Mouse (Mus musculus): Measurements from ENCODE around the gene Arl3. TPM values are rescaled to one million over a fixed set of nuclear protein-coding genes. Genes with fewer than 3 reads are reported as not detected.

The Arl3 gene
- polyA plus RNA-seq, 1 experiment: 36.9 TPM

DNA sequence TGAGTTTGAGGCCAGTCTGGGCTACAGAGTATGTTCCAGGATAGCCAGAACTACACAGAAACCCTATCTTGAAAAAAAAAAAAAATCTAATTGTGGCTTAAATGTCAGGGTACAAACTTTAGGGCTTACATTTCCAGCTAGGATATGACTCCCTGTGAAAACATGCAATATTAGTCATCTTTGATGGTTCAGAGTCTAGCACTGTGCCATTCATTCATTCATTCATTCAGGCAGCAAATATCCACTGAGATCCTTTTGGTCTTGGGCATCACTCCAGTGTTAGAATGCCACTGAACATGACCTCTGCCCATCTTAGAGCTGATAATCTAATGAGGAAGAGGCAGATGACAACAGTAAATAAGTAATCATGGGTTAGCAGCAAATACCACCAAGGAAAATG is 51.3 kb downstream of the Arl3 start:
- Histone ChIP-seq H3K4me1 (ENCODE audit: control insufficient read depth, insufficient read depth, low read length) (peaks cover 66% of the 10 kb centered on the region), H3K4me3 (ENCODE audit: insufficient read depth, low read length) (no peak overlapping the region), H3K27ac (ENCODE audit: insufficient read depth, low read depth, low read length) (peak overlapping the region; percentile 94)
- TF ChIP-seq POLR2A (IDR thresholded peaks at IDR 0.05; ENCODE audit: borderline replicate concordance, low read depth, low read length) (no peak), CTCF (IDR thresholded peaks at IDR 0.05; ENCODE audit: low read depth, low read length) (no peak)

DNA sequence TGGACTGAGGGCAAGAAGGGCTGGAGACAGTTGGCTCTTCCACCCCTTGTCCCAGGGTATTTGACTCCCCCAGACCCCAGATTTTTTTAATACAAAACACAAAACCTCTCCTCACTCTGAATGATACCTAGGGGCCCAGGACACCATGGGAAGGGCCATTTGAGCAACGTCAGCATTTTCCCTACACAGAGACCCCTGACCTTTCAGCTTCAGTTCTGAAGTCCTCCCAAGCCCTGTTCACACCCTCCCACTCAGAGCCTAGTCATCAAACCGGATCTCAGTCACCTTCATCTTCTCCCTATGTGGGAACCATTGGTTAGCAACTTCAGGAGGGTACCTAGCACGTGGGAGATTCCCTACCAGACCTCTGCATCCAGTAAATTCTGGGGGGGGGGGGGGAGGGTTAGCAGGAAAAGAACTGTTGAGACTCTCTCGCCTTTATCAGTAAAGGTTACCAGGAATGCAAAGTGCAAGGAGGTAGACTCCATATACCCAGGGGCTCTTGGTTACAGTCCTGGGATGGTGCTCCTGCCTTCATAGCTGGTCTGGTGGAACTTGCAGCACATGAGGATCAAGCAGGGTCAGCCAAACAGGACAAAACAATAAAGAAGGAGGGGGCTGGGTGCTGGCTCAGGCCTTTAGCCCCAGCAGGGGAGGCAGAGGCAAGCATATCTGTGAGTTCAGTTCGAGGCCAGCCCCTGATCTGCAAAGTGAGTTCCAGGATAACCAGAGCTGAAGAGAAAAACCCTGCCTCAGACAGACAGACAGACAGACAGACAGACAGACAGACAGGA is 54.0 kb downstream of the Arl3 start:
- no peak overlapping the region for H3K27ac ChIP-seq (ENCODE audit: insufficient read depth, low read depth, low read length)
- no peak overlapping the region for H3K4me3 ChIP-seq (ENCODE audit: insufficient read depth, low read length)
- TF ChIP-seq POLR2A (IDR thresholded peaks at IDR 0.05; ENCODE audit: borderline replicate concordance, low read depth, low read length) (no peak), CTCF (IDR thresholded peaks at IDR 0.05; ENCODE audit: low read depth, low read length) (no peak)
- H3K4me1 ChIP-seq (ENCODE audit: control insufficient read depth, insufficient read depth, low read length): peaks cover 56% of the 10 kb centered on the region

DNA sequence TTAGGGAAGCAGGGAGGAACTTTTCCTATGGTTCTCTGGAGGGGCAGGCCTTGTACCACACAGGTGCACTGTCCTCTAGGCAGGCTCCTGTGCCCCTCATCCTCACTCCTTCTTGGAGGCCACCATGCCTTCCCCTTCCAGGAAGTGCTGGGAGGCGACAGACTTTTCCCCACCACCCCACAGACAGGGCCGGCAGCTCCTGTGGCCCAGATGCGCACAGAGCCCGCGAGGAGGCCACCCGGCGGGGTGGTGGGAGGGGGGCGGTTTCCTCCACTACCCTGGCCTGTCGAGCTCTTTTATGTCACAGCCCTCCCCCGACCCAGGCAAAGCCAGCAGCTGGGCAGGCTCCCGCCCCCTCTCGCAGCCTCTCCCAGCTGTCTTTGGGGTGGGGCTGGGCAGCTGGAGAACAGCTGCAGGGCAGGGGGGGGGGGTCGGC is 54.6 kb downstream of the Arl3 start:
- no peak overlapping the region for H3K27ac ChIP-seq (ENCODE audit: insufficient read depth, low read depth, low read length)
- no peak overlapping the region for H3K4me3 ChIP-seq (ENCODE audit: insufficient read depth, low read length)
- H3K4me1 ChIP-seq (ENCODE audit: control insufficient read depth, insufficient read depth, low read length): peaks cover 51% of the 10 kb centered on the region
- TF ChIP-seq CTCF (IDR thresholded peaks at IDR 0.05; ENCODE audit: low read depth, low read length) (no peak), POLR2A (IDR thresholded peaks at IDR 0.05; ENCODE audit: borderline replicate concordance, low read depth, low read length) (no peak)

DNA sequence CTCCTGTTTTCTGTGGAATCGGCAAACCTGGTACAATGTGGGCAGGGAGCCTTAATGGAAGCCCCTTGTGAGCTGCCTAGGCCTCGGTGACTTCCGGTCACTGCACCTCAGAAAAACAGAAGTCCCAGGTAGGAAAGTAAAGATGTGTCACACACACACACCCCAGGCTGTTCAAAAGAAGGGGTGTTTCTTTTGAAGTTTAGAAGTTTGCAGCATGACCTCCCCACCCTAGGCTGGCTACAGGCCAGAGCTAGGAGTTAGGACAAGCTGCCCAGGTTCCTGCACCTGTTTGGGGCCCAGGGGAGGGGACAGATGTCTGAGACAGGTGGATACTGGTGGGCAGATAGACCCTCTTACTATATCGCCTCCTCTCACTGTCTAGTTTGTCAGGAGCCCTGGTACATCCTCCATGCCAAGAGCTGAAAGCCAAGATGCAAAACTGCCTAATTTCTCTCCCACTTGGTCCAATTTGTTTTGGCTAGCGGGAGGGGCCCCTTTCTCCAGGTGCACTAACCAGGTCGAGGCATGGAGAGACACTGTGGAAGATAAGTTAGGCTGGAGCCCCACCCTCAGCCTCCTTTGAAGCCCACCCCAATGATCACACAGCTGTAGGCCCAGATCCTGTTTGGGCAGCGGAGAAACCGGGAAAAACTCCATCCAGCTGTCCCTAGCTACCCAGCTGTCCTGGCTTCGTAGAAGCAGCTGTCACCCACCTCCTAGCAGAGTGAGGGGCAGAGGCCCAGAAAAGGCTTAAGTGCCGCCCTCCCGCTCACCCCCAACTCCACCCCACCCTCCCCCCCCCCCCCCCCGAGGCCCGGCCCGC is 55.3 kb downstream of the Arl3 start:
- TF ChIP-seq CTCF (IDR thresholded peaks at IDR 0.05; ENCODE audit: low read depth, low read length) (no peak), POLR2A (IDR thresholded peaks at IDR 0.05; ENCODE audit: borderline replicate concordance, low read depth, low read length) (no peak)
- Histone ChIP-seq H3K27ac (ENCODE audit: insufficient read depth, low read depth, low read length) (no peak overlapping the region), H3K4me3 (ENCODE audit: insufficient read depth, low read length) (no peak overlapping the region), H3K4me1 (ENCODE audit: control insufficient read depth, insufficient read depth, low read length) (peaks cover 50% of the 10 kb centered on the region)

DNA sequence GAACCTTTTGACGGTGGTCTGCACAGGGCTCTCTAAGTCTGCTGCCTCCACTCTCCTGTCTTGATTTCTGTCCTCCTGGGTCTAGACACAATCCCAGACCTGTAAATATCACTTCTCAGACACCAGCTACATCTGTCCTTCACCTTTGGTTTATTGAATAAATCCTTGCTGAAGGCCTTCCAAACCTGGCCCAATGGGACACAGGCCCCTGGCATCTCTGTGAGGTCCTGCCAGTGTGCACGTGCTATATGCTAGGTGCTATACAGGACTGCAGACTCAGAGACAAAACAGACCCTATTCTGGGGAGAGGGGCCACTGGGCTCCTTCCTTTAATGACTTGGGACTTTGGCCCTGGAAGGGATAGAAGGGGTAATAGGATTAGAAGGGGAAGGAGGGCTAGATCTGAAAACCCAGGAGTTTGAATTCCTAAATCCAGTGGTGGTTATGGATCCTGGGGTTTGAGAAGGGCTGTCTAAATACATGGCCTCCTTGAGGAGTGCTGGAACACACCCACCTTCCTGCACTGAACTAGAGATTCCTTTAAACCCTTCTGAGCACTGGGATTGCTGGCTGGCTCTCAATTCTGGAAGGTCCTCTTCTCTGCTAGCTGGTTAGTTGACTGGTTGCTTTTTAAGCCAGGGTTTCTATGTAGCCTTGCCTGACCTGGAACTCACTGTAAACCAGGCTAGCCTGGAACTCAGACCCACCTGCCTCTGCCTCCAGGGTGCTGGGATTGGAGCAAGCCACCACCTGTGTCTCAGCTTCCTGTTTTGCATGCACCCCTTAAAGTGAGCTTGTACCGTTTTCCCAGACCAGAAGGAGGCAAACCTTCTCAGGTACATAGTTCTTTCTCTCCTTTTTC is 56.1 kb downstream of the Arl3 start:
- no peak for TF ChIP-seq POLR2A (IDR thresholded peaks at IDR 0.05; ENCODE audit: borderline replicate concordance, low read depth, low read length)
- no peak for TF ChIP-seq CTCF (IDR thresholded peaks at IDR 0.05; ENCODE audit: low read depth, low read length)
- H3K4me1 ChIP-seq (ENCODE audit: control insufficient read depth, insufficient read depth, low read length): peaks cover 56% of the 10 kb centered on the region

DNA sequence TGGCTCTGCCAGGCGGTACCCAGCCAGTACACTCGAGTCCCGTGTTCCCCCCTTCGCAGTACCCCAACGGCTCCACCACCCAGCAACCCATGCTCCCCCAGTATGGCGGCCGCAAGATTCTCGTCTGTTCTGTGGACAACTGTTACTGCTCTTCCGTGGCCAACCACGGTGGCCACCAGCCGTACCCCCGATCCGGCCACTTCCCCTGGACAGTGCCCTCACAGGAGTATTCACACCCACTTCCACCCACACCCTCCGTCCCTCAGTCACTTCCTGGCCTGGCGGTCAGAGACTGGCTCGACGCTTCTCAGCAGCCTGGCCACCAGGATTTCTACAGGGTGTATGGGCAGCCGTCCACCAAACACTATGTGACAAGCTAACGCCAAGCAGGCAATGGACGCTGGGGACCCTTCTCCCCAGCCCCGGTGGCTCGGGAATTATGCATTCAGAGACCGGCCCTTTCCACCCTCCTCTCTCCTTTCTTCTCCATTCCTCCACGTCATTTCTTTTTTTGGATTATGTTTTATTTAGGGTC is 57.6 kb downstream of the Arl3 start:
- no peak overlapping the region for H3K27ac ChIP-seq (ENCODE audit: insufficient read depth, low read depth, low read length)
- peaks cover 52% of the 10 kb centered on the region for H3K4me1 ChIP-seq (ENCODE audit: control insufficient read depth, insufficient read depth, low read length)
- no peak overlapping the region for H3K4me3 ChIP-seq (ENCODE audit: insufficient read depth, low read length)
- TF ChIP-seq CTCF (IDR thresholded peaks at IDR 0.05; ENCODE audit: low read depth, low read length): no peak

More for the DNA sequence above, 56.1 kb downstream of the Arl3 start:
- no peak overlapping the region for H3K27ac ChIP-seq (ENCODE audit: insufficient read depth, low read depth, low read length)
- no peak overlapping the region for H3K4me3 ChIP-seq (ENCODE audit: insufficient read depth, low read length)

- TF ChIP-seq CTCF (IDR thresholded peaks at IDR 0.05; ENCODE audit: low read depth, low read length) (no peak), POLR2A (IDR thresholded peaks at IDR 0.05; ENCODE audit: borderline replicate concordance, low read depth, low read length) (no peak)
- peaks cover 56% of the 10 kb centered on the region for H3K4me1 ChIP-seq (ENCODE audit: control insufficient read depth, insufficient read depth, low read length)
- no peak overlapping the region for H3K27ac ChIP-seq (ENCODE audit: insufficient read depth, low read depth, low read length)
- H3K4me3 ChIP-seq (ENCODE audit: insufficient read depth, low read length): no peak overlapping the region
Measured at GRCm38 (mm10) chr19:46514387-46514786, 58.6 kb downstream of the Arl3 start.

DNA sequence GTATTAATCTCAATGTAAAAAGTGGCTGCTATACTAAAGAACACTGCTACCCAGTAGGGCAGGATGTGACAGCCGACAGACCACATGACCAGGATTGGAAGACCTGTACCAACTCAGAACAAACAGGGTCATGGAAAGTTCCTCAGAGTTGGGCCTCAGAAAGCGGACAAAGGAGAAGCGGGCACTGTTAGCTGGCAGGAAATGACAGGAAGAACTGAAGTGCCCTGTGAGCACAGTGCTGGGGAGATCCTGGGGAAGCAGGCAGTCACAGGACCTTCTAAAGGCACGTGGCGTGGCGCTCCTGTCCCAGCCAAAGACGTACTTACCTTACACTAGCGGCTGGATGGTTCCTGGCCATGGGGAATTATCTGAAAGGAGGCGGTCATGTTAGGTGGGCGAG is 61.7 kb downstream of the Arl3 start:
- Histone ChIP-seq H3K27ac (ENCODE audit: insufficient read depth, low read depth, low read length) (peak overlapping the region; percentile 93), H3K4me1 (ENCODE audit: control insufficient read depth, insufficient read depth, low read length) (peaks cover 71% of the 10 kb centered on the region), H3K4me3 (ENCODE audit: insufficient read depth, low read length) (peak overlapping the region; percentile 31)
- no peak for TF ChIP-seq POLR2A (IDR thresholded peaks at IDR 0.05; ENCODE audit: borderline replicate concordance, low read depth, low read length)
- TF ChIP-seq CTCF (IDR thresholded peaks at IDR 0.05; ENCODE audit: low read depth, low read length): no peak

DNA sequence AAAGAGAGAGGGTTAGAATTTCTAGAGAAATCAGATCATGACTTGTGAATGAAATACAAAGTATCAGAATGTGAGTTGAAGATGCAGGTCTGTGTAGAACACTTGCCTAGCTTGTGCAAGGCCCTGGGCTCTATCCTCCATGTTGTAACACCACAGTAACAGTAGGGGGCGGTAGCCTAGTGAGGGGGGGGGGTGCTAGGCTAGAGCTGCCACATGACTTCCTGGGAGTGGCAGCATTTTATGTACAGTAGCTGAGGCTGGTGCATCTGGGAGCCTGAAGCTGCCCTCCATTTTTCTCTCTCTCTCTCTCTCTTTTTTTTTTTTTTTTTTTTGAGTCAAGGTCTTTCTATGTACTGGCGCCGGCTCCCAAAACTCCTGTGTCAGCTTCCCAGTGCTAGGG is 62.2 kb downstream of the Arl3 start:
- Histone ChIP-seq H3K4me1 (ENCODE audit: control insufficient read depth, insufficient read depth, low read length) (peaks cover 71% of the 10 kb centered on the region), H3K27ac (ENCODE audit: insufficient read depth, low read depth, low read length) (peak overlapping the region; percentile 93), H3K4me3 (ENCODE audit: insufficient read depth, low read length) (no peak overlapping the region)
- TF ChIP-seq POLR2A (IDR thresholded peaks at IDR 0.05; ENCODE audit: borderline replicate concordance, low read depth, low read length) (no peak), CTCF (IDR thresholded peaks at IDR 0.05; ENCODE audit: low read depth, low read length) (peak; percentile 80)
